Mouse (Mus musculus): ENCODE data around the gene Mctp2. TPM values are rescaled to one million over a fixed set of nuclear protein-coding genes. Genes with fewer than 3 reads are reported as not detected.

The Mctp2 gene
- total and polyA plus RNA-seq, 3 experiments = 0.59 to 1.1 (median 0.78) TPM

DNA sequence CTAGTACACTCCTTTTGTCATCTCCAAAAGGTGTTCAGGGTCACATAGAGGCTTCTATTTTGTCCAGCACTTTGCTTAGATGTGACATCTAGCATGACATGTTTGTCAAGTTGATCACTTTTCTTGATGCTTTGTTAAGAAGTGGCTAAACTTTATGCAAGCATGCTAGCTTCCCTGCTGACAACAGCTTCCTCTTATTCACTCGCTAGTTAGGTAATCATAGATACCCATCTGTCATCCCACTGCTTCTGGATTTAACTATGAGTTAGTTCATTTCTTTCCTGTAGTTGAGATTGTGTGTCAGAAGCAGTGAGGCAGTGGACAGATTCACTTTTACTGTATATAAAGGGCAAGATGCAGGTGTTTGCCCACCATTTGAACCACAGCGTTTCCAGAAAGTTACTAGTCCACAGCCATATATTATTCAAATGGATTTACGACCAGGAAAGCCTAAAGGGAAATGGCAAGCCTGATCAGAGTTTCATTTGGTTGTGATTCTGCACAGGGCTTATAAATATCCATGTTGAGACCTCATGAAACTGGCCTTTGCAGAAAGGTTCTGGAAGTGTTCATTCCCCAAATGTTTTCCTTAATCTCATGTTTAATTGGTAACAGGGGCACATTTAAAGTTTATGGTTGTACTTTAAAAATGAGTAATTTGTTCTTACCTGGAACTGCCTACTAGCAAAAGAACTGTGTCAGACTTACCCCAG lies 216.8 kb downstream of the Mctp2 start:
- DNase-seq = no peak

DNA sequence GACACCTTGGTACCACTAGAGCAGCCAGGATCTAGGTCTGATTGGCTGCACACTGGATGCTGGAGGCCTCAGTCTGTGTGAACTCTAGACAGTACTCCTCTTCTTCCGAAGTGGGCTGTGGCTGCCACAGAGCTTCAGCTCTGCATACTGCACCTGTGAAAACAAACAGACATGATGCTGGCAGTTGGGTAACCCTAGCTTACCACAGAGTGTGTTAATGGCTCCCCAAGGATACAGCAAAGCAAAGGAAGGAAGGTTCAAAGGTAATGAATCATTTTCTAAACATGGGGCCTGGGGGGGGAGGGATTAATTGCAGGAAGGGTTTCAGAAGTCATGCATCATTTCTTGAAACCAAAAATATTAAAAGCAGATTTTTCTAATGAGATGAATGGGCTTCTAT lies 225.7 kb downstream of the Mctp2 start:
- no peak for DNase-seq

DNA sequence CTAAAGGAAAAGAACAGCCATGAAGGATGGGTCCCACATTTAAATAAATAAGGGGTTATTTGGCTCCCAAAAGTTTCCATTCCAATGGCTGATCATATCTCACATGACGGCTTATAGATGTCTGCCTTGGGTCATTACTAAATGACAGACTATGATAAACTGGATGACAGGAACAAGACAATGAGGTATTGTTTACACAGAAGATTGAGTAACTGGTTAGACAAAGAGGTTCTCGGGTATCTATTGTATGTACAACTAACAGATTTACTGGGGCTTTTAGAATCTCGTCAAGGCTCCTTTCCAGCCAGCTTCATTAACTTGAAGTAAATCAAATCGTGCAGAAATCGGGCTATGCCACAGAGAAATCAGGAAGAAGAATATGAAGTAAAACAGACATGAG lies 227.5 kb downstream of the Mctp2 start:
- DNase-seq = no peak

DNA sequence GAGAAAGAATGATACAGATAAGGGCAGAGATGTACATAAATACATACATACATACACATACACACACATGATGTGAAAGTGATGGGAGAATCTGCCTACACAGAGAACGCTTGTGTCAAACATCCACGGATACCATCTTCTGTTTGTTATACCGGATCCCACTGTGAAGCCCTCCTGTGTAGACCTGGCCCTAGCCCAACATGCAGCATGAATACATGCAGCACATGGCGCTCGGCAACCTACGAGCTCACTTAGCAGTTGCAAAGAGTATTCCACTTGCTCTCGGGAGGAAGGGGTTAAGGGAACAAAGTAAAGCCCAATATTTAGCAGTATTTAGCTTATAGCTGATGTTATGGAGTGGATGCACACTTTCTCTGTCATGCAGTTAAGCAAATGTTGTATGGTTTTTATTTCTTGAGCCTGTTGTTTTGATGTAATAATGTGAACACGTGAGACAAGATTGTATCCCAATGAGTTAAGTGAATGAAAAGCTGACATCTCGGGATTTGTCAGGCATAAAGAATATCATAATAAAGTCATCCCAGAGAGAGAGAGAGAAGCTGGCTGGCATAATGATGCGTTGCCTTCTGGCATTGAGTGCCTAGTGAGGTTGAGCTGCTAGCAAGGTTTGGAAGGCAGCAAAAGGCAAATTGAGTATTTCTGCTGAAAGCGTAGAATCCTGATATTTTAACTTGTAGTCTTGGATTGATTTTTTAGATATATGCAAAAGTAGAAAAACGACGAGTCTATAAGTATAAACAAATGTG lies 234.8 kb downstream of the Mctp2 start:
- no peak for DNase-seq

DNA sequence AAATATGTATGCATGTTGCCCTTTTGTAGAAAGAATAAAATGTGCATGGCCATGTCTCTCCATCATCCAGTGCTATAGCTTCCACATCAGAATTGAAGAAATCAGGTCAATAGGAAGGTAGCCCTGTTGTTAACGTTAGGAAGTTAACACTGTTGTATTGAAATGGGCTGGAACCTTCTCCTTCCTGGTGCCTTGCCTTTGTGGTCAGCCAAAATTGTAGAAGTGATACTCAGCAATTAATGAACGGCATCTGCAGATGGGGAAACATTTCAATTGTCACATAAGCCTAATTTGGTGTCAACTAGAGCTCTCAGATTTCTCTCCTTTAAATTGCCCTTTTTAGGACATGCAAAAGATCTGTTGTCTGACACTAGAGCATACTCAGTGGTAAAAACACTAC lies 238.0 kb downstream of the Mctp2 start:
- DNase-seq = no peak

DNA sequence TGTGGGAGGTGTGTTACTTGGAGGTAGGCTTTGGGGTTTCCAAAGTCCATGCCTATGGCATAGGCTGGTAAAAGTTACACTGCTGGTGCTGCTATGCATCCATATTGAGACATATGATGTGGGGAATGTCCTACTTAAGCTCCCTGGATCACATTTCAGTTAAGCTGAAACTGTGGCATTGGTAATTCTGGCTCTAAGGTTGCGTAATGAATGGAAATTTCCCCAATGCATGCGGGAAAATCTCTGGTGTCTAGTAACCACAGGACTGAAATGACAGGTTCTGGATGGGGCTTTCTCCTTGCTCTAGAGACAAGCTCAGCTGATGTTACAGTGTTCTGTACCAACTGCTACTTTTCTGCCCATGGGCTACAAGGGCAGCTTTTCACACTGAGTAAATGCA lies 240.1 kb downstream of the Mctp2 start:
- DNase-seq = no peak

DNA sequence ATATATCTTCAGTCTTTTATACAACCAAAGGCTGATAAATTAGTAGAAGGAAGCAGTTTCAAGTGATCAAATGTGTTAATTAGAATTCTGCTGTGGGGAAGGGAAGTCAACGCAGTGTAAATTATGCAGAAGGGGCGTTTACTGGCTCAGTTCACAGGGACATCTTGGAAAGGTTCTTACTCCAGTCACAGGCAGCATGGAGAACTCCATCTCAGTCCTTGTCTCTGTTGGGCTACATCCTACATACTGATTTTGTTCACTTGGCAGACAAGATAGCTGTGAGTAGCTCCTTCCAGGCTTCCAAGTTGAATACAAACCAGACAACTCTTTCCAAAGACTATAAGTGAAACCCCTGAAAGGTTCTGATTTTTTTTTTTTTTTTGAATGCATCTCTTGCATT lies 254.6 kb downstream of the Mctp2 start:
- DNase-seq = no peak

DNA sequence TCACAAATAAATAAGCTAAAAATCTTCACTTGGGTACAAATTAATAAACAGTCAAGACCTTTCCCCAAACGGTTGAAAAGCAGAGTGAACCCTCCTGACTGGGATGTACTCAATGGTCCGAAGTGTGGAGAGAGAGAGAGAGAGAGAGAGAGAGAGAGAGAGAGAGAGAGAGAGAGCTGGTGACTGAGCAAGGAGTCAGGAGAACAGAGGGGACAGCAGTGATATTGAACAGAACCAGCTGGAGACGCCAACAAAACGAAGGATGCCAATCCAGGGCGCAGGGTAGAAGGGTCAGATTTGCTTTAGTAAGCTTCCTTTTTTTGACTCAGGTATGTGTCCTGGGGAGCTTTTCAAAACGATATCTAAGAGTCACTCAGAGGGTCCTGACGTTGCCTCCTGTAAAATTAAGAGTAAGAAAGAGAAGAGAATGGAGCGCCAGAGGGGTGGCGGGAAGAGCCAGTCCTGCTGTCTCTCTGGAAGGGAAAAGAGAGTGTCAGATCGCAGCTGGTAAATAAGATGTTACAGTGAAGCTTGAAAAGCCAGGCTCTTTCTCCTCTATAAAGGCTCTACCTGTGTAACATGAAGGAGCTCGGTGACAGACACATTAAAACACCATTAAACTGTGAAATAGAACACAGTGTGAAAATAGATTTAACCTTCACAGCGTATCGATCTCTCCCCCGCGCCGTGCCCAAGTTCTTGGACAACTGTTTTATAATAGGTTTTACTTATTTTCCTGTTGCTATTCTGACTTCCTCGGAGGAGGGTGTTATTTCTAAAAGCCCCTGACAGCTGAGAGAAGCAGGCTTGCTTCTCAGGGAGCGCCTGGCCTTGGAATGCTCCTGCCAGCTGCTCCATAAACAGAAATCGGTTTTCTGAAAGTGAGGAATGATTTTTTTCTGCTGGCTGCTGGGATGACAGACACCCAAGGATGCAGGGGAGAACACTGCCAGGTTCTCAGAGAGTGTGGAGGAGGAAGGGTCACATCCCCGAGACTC lies 258.5 kb downstream of the Mctp2 start:
- no peak for DNase-seq
